Mouse (Mus musculus): ENCODE measurements around the gene Klf13. TPM values are rescaled to one million over a fixed set of nuclear protein-coding genes. Genes with fewer than 3 reads are reported as not detected.

The Klf13 gene
- polyA plus RNA-seq, 1 experiment, result 58.7 TPM

GRCm38 (mm10) chr7:63969941-63970340 lies 31.2 kb upstream of the Klf13 start:
- no peak for TF ChIP-seq CTCF (IDR thresholded peaks at IDR 0.05; ENCODE audit: control insufficient read depth, insufficient read depth, low read length)
- TF ChIP-seq POLR2A (IDR thresholded peaks at IDR 0.05; ENCODE audit: borderline replicate concordance, control insufficient read depth, low read depth, low read length), result no peak
- Histone ChIP-seq H3K27ac (ENCODE audit: control insufficient read depth, insufficient read depth, low read depth, low read length, poor library complexity) (no peak overlapping the region), H3K4me1 (ENCODE audit: control insufficient read depth, insufficient read depth, low read length) (peaks cover 15% of the 10 kb centered on the region), H3K4me3 (replicated peaks; ENCODE audit: control insufficient read depth, low read depth, low read length) (no peak overlapping the region)
- 93% methylated on average over 3 of the region's 3 CpGs for WGBS

- H3K27ac ChIP-seq (ENCODE audit: control insufficient read depth, insufficient read depth, low read depth, low read length, poor library complexity), result 0 out of 2 replicates have a peak overlapping the region, but pooled peaks have one; percentile 5
- WGBS, result 50% methylated on average over 5 of the region's 5 CpGs
- H3K4me3 ChIP-seq (replicated peaks; ENCODE audit: control insufficient read depth, low read depth, low read length), result no peak overlapping the region
Measured at GRCm38 (mm10) chr7:63965635-63966418, 27.1 kb upstream of the Klf13 start.

GRCm38 (mm10) chr7:63965135-63965534 lies 26.4 kb upstream of the Klf13 start:
- TF ChIP-seq CTCF (IDR thresholded peaks at IDR 0.05; ENCODE audit: control insufficient read depth, insufficient read depth, low read length) (no peak), POLR2A (IDR thresholded peaks at IDR 0.05; ENCODE audit: borderline replicate concordance, control insufficient read depth, low read depth, low read length) (no peak)
- WGBS, result 45% methylated on average over 2 of the region's 2 CpGs
- H3K4me1 ChIP-seq (ENCODE audit: control insufficient read depth, insufficient read depth, low read length), result peaks cover 8% of the 10 kb centered on the region
- no peak overlapping the region for H3K27ac ChIP-seq (ENCODE audit: control insufficient read depth, insufficient read depth, low read depth, low read length, poor library complexity)
- no peak overlapping the region for H3K4me3 ChIP-seq (replicated peaks; ENCODE audit: control insufficient read depth, low read depth, low read length)

More at GRCm38 (mm10) chr7:63965635-63966418, 27.1 kb upstream of the Klf13 start:
- peaks cover 8% of the 10 kb centered on the region for H3K4me1 ChIP-seq (ENCODE audit: control insufficient read depth, insufficient read depth, low read length)
- TF ChIP-seq CTCF (IDR thresholded peaks at IDR 0.05; ENCODE audit: control insufficient read depth, insufficient read depth, low read length) (no peak), POLR2A (IDR thresholded peaks at IDR 0.05; ENCODE audit: borderline replicate concordance, control insufficient read depth, low read depth, low read length) (no peak)

GRCm38 (mm10) chr7:63964121-63964520 lies 25.4 kb upstream of the Klf13 start:
- TF ChIP-seq CTCF (IDR thresholded peaks at IDR 0.05; ENCODE audit: control insufficient read depth, insufficient read depth, low read length), result no peak
- TF ChIP-seq POLR2A (IDR thresholded peaks at IDR 0.05; ENCODE audit: borderline replicate concordance, control insufficient read depth, low read depth, low read length), result no peak
- H3K4me1 ChIP-seq (ENCODE audit: control insufficient read depth, insufficient read depth, low read length), result peaks cover 8% of the 10 kb centered on the region
- H3K4me3 ChIP-seq (replicated peaks; ENCODE audit: control insufficient read depth, low read depth, low read length), result no peak overlapping the region
- H3K27ac ChIP-seq (ENCODE audit: control insufficient read depth, insufficient read depth, low read depth, low read length, poor library complexity), result no peak overlapping the region
- 86% methylated on average over 6 of the region's 6 CpGs for WGBS

GRCm38 (mm10) chr7:63963632-63964031 lies 24.9 kb upstream of the Klf13 start:
- H3K4me1 ChIP-seq (ENCODE audit: control insufficient read depth, insufficient read depth, low read length), result peaks cover 8% of the 10 kb centered on the region
- WGBS, result 78% methylated on average over 5 of the region's 5 CpGs
- H3K27ac ChIP-seq (ENCODE audit: control insufficient read depth, insufficient read depth, low read depth, low read length, poor library complexity), result no peak overlapping the region
- no peak overlapping the region for H3K4me3 ChIP-seq (replicated peaks; ENCODE audit: control insufficient read depth, low read depth, low read length)
- TF ChIP-seq POLR2A (IDR thresholded peaks at IDR 0.05; ENCODE audit: borderline replicate concordance, control insufficient read depth, low read depth, low read length), result no peak
- no peak for TF ChIP-seq CTCF (IDR thresholded peaks at IDR 0.05; ENCODE audit: control insufficient read depth, insufficient read depth, low read length)

GRCm38 (mm10) chr7:63957872-63958640 lies 19.3 kb upstream of the Klf13 start:
- H3K4me1 ChIP-seq (ENCODE audit: control insufficient read depth, insufficient read depth, low read length), result peaks cover 3% of the 10 kb centered on the region; the same call in 1 of the 2 replicates
- no peak for TF ChIP-seq CTCF (IDR thresholded peaks at IDR 0.05; ENCODE audit: control insufficient read depth, insufficient read depth, low read length)
- WGBS, result 90% methylated on average over 12 of the region's 12 CpGs
- H3K27ac ChIP-seq (ENCODE audit: control insufficient read depth, insufficient read depth, low read depth, low read length, poor library complexity), result no peak overlapping the region
- no peak overlapping the region for H3K4me3 ChIP-seq (replicated peaks; ENCODE audit: control insufficient read depth, low read depth, low read length)

GRCm38 (mm10) chr7:63956981-63957713 lies 18.4 kb upstream of the Klf13 start:
- no peak overlapping the region for H3K4me3 ChIP-seq (replicated peaks; ENCODE audit: control insufficient read depth, low read depth, low read length)
- peak overlapping the region; percentile 3; the same call in 1 of the 2 replicates for H3K27ac ChIP-seq (ENCODE audit: control insufficient read depth, insufficient read depth, low read depth, low read length, poor library complexity)
- WGBS, result 66% methylated on average over 16 of the region's 16 CpGs
- peaks cover 5% of the 10 kb centered on the region; the same call in 1 of the 2 replicates for H3K4me1 ChIP-seq (ENCODE audit: control insufficient read depth, insufficient read depth, low read length)
- TF ChIP-seq CTCF (IDR thresholded peaks at IDR 0.05; ENCODE audit: control insufficient read depth, insufficient read depth, low read length), result no peak
- no peak for TF ChIP-seq POLR2A (IDR thresholded peaks at IDR 0.05; ENCODE audit: borderline replicate concordance, control insufficient read depth, low read depth, low read length)
